In the genomic region with DNA sequence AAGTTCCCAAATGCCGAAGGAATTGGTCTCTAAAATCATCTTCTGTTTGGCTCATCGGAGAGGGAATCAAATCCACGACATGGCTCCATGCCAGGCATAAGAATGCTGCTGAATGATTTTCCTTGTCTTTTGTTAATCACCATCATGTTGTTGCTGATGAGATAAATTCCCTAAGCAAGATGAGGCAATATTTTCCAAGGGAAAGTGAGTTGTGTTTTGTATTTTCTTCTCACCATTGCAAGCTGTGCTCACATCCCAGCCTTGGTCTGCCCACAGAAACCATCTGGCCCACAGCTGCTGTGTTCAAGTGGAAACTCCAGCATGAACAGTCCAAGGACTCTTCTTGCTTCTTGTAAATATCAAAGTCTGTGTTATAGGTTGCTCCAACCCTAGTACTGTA, we compare ENCODE assay signal across 9 mouse cellular contexts. TPM values are rescaled to one million over a fixed set of nuclear protein-coding genes. Genes with fewer than 3 reads are reported as not detected.
DNase-seq lines count a peak whose midpoint lies in the region; ATAC-seq and TF ChIP-seq lines count a peak whose summit lies in the region.
"Had no signal": no experiment of that assay in that cellular context is flagged by ENCODE, and none has a peak within 500 bp of the region (broad histone marks: within the 10 kb centered on the region; RNA-seq: fewer than 3 reads in every experiment).

No protein-coding gene starts in this region.

- no peaks in the 10 kb centered on the region for H3K9me3 ChIP-seq in heart, embryonic 12.5 days (replicated peaks)
- H3K9me3 ChIP-seq: forebrain, embryonic 15.5 days had no signal

- no peak overlapping the region; the same call in 1 of the 2 replicates for H3K27ac ChIP-seq in heart, adult 2 months
- no peak overlapping the region for H3K27ac ChIP-seq in heart, embryonic 12.5 days (ENCODE audit: poor library complexity, severe bottlenecking)
- H3K27ac ChIP-seq: forebrain, embryonic 15.5 days had no signal

- intact Hi-C loops in heart, adult 2 months (cut with DNase I) = no loop called here

- no peaks in the 10 kb centered on the region for H3K4me1 ChIP-seq in heart, adult 2 months (ENCODE audit: control insufficient read depth, insufficient read depth, low read length)
- no peaks in the 10 kb centered on the region for H3K4me1 ChIP-seq in heart, embryonic 12.5 days (replicated peaks)
- H3K4me1 ChIP-seq: forebrain, embryonic 15.5 days had no signal

- no peak overlapping the region for H3K9ac ChIP-seq in heart, adult 2 months (ENCODE audit: low read depth, low read length)
- no peak overlapping the region for H3K9ac ChIP-seq in heart, embryonic 12.5 days
- H3K9ac ChIP-seq: forebrain, embryonic 15.5 days had no signal

- TF ChIP-seq POLR2A in heart, adult 2 months (IDR thresholded peaks at IDR 0.05; ENCODE audit: insufficient read depth, low read depth, low read length) = no peak

- TF ChIP-seq EP300 in heart, adult 2 months (IDR thresholded peaks at IDR 0.05; ENCODE audit: insufficient read depth, low read depth, low read length) = peak; percentile 66; the same call in 1 of the 2 replicates

- no peaks in the 10 kb centered on the region for H3K27me3 ChIP-seq in heart, adult 2 months (ENCODE audit: control insufficient read depth, insufficient read depth, low read length)
- no peaks in the 10 kb centered on the region for H3K27me3 ChIP-seq in heart, embryonic 12.5 days (replicated peaks)
- H3K27me3 ChIP-seq: forebrain, embryonic 15.5 days had no signal

- peak; percentile 56 to 63 for DNase-seq in heart, adult 2 months
- peak; percentile 41 for DNase-seq in gastrocnemius, postnatal 25 days
- DNase-seq in layer of hippocampus, postnatal 36 days = peak; percentile 32 to 50
- peak; percentile 51 for DNase-seq in right cerebral cortex, postnatal 25 days
- DNase-seq in spleen, adult 18-20 months = no peak
- no peak for DNase-seq in kidney, adult 8-10 months

- 60% methylated on average over 3 of the region's 3 CpGs for WGBS in heart, adult 2 months
- WGBS in heart, embryonic 12.5 days = 77% methylated on average over 3 of the region's 3 CpGs

- no peaks in the 10 kb centered on the region for H3K79me2 ChIP-seq in heart, adult 2 months (replicated peaks; ENCODE audit: control insufficient read depth, insufficient read depth, low read length)

- H3K36me3 ChIP-seq in heart, adult 2 months (ENCODE audit: control insufficient read depth, insufficient read depth, low read length) = no peaks in the 10 kb centered on the region
- no peaks in the 10 kb centered on the region for H3K36me3 ChIP-seq in heart, embryonic 12.5 days
- H3K36me3 ChIP-seq: forebrain, embryonic 15.5 days had no signal

- no peak for TF ChIP-seq CTCF in heart, adult 2 months (IDR thresholded peaks at IDR 0.05)

- ATAC-seq in heart, embryonic 12.5 days (ENCODE audit: insufficient number of reproducible peaks, low FRiP score) = no peak
- no peak for ATAC-seq in activated CD4-positive, CD25-positive, alpha-beta regulatory T cell, adult 4 months
- ATAC-seq: forebrain, embryonic 15.5 days had no signal

- no peak overlapping the region for H3K4me3 ChIP-seq in heart, adult 2 months
- no peak overlapping the region for H3K4me3 ChIP-seq in heart, embryonic 12.5 days
- H3K4me3 ChIP-seq: forebrain, embryonic 15.5 days had no signal

- H3K4me2 ChIP-seq in heart, embryonic 12.5 days = no peak overlapping the region
- H3K4me2 ChIP-seq: forebrain, embryonic 15.5 days had no signal

RNA-seq across cellular contexts. Expression of gene Fibin, which starts 48.4 kb away (rescaled TPM):
- total RNA-seq in heart, adult 2 months (2021) = 1 to 10 TPM; 6.2 to 7.7 TPM
- 5.8 and 8.7 TPM in 2 replicates for polyA plus RNA-seq in heart, adult 2 months (2012; rRNA removed)
- polyA plus RNA-seq in heart, embryonic 12.5 days (2016; fragmentation: Nextera tagmentation; extraction: Ambion mirVana) = 3.5 and 3.9 TPM in 2 replicates
- 10 to 100 TPM in 1 of 2 experiments, 1 to 10 TPM in 1; 9.0 to 12.4 TPM for total RNA-seq in gastrocnemius, postnatal 25 days (2021)
- total RNA-seq in layer of hippocampus, postnatal 36 days (2021) = 1 to 10 TPM; 3.1 to 4.3 TPM
- not detected for polyA plus RNA-seq in activated CD4-positive, CD25-positive, alpha-beta regulatory T cell, adult 4 months (2017; shearing (Covaris generic))

Comparison
In these comparisons a context has a peak if more than half of its experiments do, and no peak if none do; other contexts are left out.
1. DNase-seq: peak in heart, adult 2 months (2 of 2), gastrocnemius, postnatal 25 days (single experiment), layer of hippocampus, postnatal 36 days (2 of 2) and right cerebral cortex, postnatal 25 days (single experiment); none in spleen, adult 18-20 months (0 of 2) and kidney, adult 8-10 months (0 of 2).